Mouse (Mus musculus) limb, embryonic 14.5 days (tissue): Measurements from ENCODE around the gene Olfr1136. TPM values are rescaled to one million over a fixed set of nuclear protein-coding genes. Genes with fewer than 3 reads are reported as not detected.

Source experiments
- ATAC-seq: fragments of 200-750 bp; cut with Nextera tagmentation; 2 replicates; pipeline ENCODE4 v1.8.0; 2017; ENCODE audit warnings: low read depth, moderate number of reproducible peaks, moderate TSS enrichment; ENCODE audit not compliant: low FRiP score
- DNase-seq: peaks from one replicate; pipeline ENCODE4 v3.0.0-alpha.2; 2015; ENCODE audit warnings: low spot score
- H3K27ac ChIP-seq: fragments of 300-500 bp; sonication (generic); replicated peaks from 2 replicates; pipeline ENCODE4 v1.5.1; 2014; ENCODE audit warnings: low read depth, mild to moderate bottlenecking, low read length, moderate library complexity, mixed read lengths
- H3K27me3 ChIP-seq: fragments of 300-500 bp; sonication (generic); 2 replicates; pipeline ENCODE4 v1.6.1; 2014; ENCODE audit warnings: low read length, mixed read lengths; ENCODE audit not compliant: control insufficient read depth, insufficient read depth
- H3K36me3 ChIP-seq: fragments of 300-500 bp; sonication (generic); 2 replicates; pipeline ENCODE4 v1.6.1; 2014; ENCODE audit warnings: mild to moderate bottlenecking, low read length, moderate library complexity, mixed read lengths; ENCODE audit not compliant: control insufficient read depth, insufficient read depth
- H3K4me1 ChIP-seq: fragments of 300-500 bp; sonication (generic); 2 replicates; pipeline ENCODE4 v1.6.1; 2014; ENCODE audit warnings: antibody characterized with exemption, low read length, mixed read lengths; ENCODE audit not compliant: control insufficient read depth, insufficient read depth
- H3K4me2 ChIP-seq: fragments of 300-500 bp; sonication (generic); replicated peaks from 2 replicates; pipeline ENCODE4 v1.6.1; 2014; ENCODE audit warnings: low read depth, mild to moderate bottlenecking, low read length, moderate library complexity; ENCODE audit not compliant: severe bottlenecking
- H3K4me3 ChIP-seq: fragments of 300-500 bp; sonication (generic); replicated peaks from 2 replicates; pipeline ENCODE4 v1.5.1; 2014; ENCODE audit warnings: low read length
- H3K9ac ChIP-seq: fragments of 300-500 bp; sonication (generic); 2 replicates; pipeline ENCODE4 v1.6.1; 2014; ENCODE audit warnings: mild to moderate bottlenecking, low read depth, low read length, moderate library complexity; ENCODE audit not compliant: severe bottlenecking
- H3K9me3 ChIP-seq: fragments of 300-500 bp; sonication (generic); 2 replicates; pipeline ENCODE4 v1.6.1; 2016; ENCODE audit warnings: low read length; ENCODE audit not compliant: control insufficient read depth
- POLR2A ChIP-seq: fragments of 200-500 bp; IDR thresholded peaks from 2 replicates; pipeline ENCODE4 v1.8.0; 2012; ENCODE audit warnings: inconsistent platforms, mild to moderate bottlenecking, moderate library complexity, borderline replicate concordance; ENCODE audit not compliant: insufficient read depth, insufficient read length; ENCODE audit errors: extremely low read depth
- WGBS: fragments of 180-500 bp; shearing (Covaris S2); extraction: QIAGEN DNeasy Blood & Tissue Kit; methylation state at CpG from one replicate; pipeline ENCODE4 v1.1.7; 2014; 5-methylcytosine and 5-hydroxymethylcytosine counted together
- polyA plus RNA-seq, 2 experiments: library from polyadenylated mRNA; depleted of rRNA in 1 of 2; stranded (reverse) in 1 of 2; unstranded in 1 of 2; fragments of >200 nt; fragmentation: Nextera tagmentation in 1 of 2; extraction: Ambion mirVana in 1 of 2; gene quantifications; 2 replicates each; pipeline versions ENCODE4 v1.2.1 to v1.2.3; 2012 to 2014

Gene Olfr1136
- polyA plus RNA-seq (2012; rRNA removed) (not detected in 2 replicates), polyA plus RNA-seq (2014; fragmentation: Nextera tagmentation; extraction: Ambion mirVana) (not detected in 2 replicates)

- DNase-seq (no peak), ATAC-seq (no peak)
- no peaks in the 10 kb centered on the region for H3K27me3 ChIP-seq
- no peaks in the 10 kb centered on the region for H3K36me3 ChIP-seq
- H3K9me3 ChIP-seq = no peaks in the 10 kb centered on the region
- no peaks in the 10 kb centered on the region for H3K4me1 ChIP-seq
- H3K4me2 ChIP-seq = no peak within 1 kb of the TSS
- no peak within 1 kb of the TSS for H3K4me3 ChIP-seq
- no peak within 1 kb of the TSS for H3K9ac ChIP-seq
- TF ChIP-seq POLR2A = no peak
- H3K27ac ChIP-seq = no peak within 1 kb of the TSS
These were observed at the start of gene Olfr1136 for GRCm38 (mm10) chr2:87693847-87694246. Gene Olfr1136, minus strand, starts transcription at chr2:87693947.

GRCm38 (mm10) chr2:87743452-87743851 is 49.7 kb upstream of the Olfr1136 start, which contains the start of gene Olfr1140:
Gene Olfr1140, plus strand, starts transcription at chr2:87743752.
- H3K27ac ChIP-seq = no peak within 1 kb of the TSS
- no peak within 1 kb of the TSS for H3K4me3 ChIP-seq
- no peaks in the 10 kb centered on the region for H3K36me3 ChIP-seq
- H3K9ac ChIP-seq = no peak within 1 kb of the TSS
- ATAC-seq (no peak), DNase-seq (no peak)
- H3K4me1 ChIP-seq = no peaks in the 10 kb centered on the region
- H3K4me2 ChIP-seq = no peak within 1 kb of the TSS
- no peak for TF ChIP-seq POLR2A
- WGBS = 67% methylated on average over 3 of the region's 3 CpGs
- no peaks in the 10 kb centered on the region for H3K9me3 ChIP-seq
- H3K27me3 ChIP-seq = no peaks in the 10 kb centered on the region

GRCm38 (mm10) chr2:87739878-87740277 is 46.1 kb upstream of the Olfr1136 start, which contains the start of gene Olfr1138:
Gene Olfr1138, minus strand, starts transcription at chr2:87739978.
- no peaks in the 10 kb centered on the region for H3K36me3 ChIP-seq
- WGBS = 82% methylated on average over 1 of the region's 1 CpGs

GRCm38 (mm10) chr2:87713079-87713478 is 19.3 kb upstream of the Olfr1136 start, which contains the start of gene Olfr1137:
Gene Olfr1137, minus strand, starts transcription at chr2:87713179.
- H3K27ac ChIP-seq = no peak within 1 kb of the TSS
- H3K4me2 ChIP-seq = no peak within 1 kb of the TSS
- H3K4me1 ChIP-seq = no peaks in the 10 kb centered on the region
- no peaks in the 10 kb centered on the region for H3K36me3 ChIP-seq
- TF ChIP-seq POLR2A = no peak
- H3K9me3 ChIP-seq = no peaks in the 10 kb centered on the region
- DNase-seq (no peak), ATAC-seq (no peak)
- no peak within 1 kb of the TSS for H3K4me3 ChIP-seq
- no peak within 1 kb of the TSS for H3K9ac ChIP-seq
- H3K27me3 ChIP-seq = no peaks in the 10 kb centered on the region

More at GRCm38 (mm10) chr2:87739878-87740277, 46.1 kb upstream of the Olfr1136 start, which contains the start of gene Olfr1138:
- Histone ChIP-seq H3K9ac (no peak within 1 kb of the TSS), H3K4me3 (no peak within 1 kb of the TSS), H3K4me1 (no peaks in the 10 kb centered on the region), H3K27ac (no peak within 1 kb of the TSS), H3K27me3 (no peaks in the 10 kb centered on the region), H3K9me3 (no peaks in the 10 kb centered on the region), H3K4me2 (no peak within 1 kb of the TSS)
- DNase-seq = no peak
- ATAC-seq = no peak
- no peak for TF ChIP-seq POLR2A

GRCm38 (mm10) chr2:87673564-87673963 is 20.2 kb downstream of the Olfr1136 start, which contains the start of gene Olfr1135:
Gene Olfr1135, minus strand, starts transcription at chr2:87673664.
- TF ChIP-seq POLR2A = no peak
- H3K9ac ChIP-seq = no peak within 1 kb of the TSS
- no peaks in the 10 kb centered on the region for H3K9me3 ChIP-seq
- H3K4me2 ChIP-seq = no peak within 1 kb of the TSS
- H3K27me3 ChIP-seq = no peaks in the 10 kb centered on the region
- ATAC-seq (no peak), DNase-seq (no peak)
- H3K4me1 ChIP-seq = no peaks in the 10 kb centered on the region
- no peaks in the 10 kb centered on the region for H3K36me3 ChIP-seq
- WGBS = 12% methylated on average over 1 of the region's 1 CpGs
- no peak within 1 kb of the TSS for H3K4me3 ChIP-seq
- no peak within 1 kb of the TSS for H3K27ac ChIP-seq
